Mouse (Mus musculus) heart, adult 2 months (tissue): ENCODE data around the gene Pik3cd. TPM values are rescaled to one million over a fixed set of nuclear protein-coding genes. Genes with fewer than 3 reads are reported as not detected.
A peak's percentile ranks its signal among the peaks of the same experiment; 100 is the strongest.

ENCODE experiments used
- DNase-seq, 2 experiments: peaks; one replicate each; pipeline ENCODE4 v3.0.0; 2021
- H3K27ac ChIP-seq: fragments of 200-600 bp; 2 replicates; pipeline ENCODE4 v1.8.1; 2022
- H3K27me3 ChIP-seq: fragments of 200-500 bp; 2 replicates; pipeline ENCODE4 v1.6.1; 2012; ENCODE audit warnings: mild to moderate bottlenecking, low read length, inconsistent platforms, mixed read lengths; ENCODE audit not compliant: control insufficient read depth, insufficient read depth
- H3K36me3 ChIP-seq: fragments of 200-500 bp; 2 replicates; pipeline ENCODE4 v1.6.1; 2012; ENCODE audit warnings: low read length, inconsistent platforms; ENCODE audit not compliant: control insufficient read depth, insufficient read depth
- H3K4me1 ChIP-seq: fragments of 200-500 bp; 2 replicates; pipeline ENCODE4 v1.6.1; 2011; ENCODE audit warnings: low read length; ENCODE audit not compliant: control insufficient read depth, insufficient read depth
- H3K4me3 ChIP-seq: fragments of 200-600 bp; 2 replicates; pipeline ENCODE4 v1.8.1; 2022
- H3K79me2 ChIP-seq: fragments of 200-500 bp; replicated peaks from 2 replicates; pipeline ENCODE4 v1.6.1; 2012; ENCODE audit warnings: mild to moderate bottlenecking, inconsistent platforms, low read length, moderate library complexity, mixed read lengths; ENCODE audit not compliant: control insufficient read depth, insufficient read depth
- H3K9ac ChIP-seq: fragments of 200-500 bp; 2 replicates; pipeline ENCODE4 v1.6.1; 2012; ENCODE audit warnings: low read depth, mild to moderate bottlenecking, control low read depth, inconsistent platforms, low read length, mixed read lengths
- CTCF ChIP-seq: fragments of 200-600 bp; IDR thresholded peaks from 2 replicates; pipeline ENCODE4 v1.8.1; 2022; ENCODE audit warnings: antibody characterized with exemption, mild to moderate bottlenecking, moderate library complexity
- EP300 ChIP-seq: fragments of 200-500 bp; IDR thresholded peaks from 2 replicates; pipeline ENCODE4 v1.6.1; 2011; ENCODE audit warnings: low read depth, low read length, control low read depth; ENCODE audit not compliant: insufficient read depth
- POLR2A ChIP-seq: fragments of 200-500 bp; IDR thresholded peaks from 2 replicates; pipeline ENCODE4 v1.6.1; 2011; ENCODE audit warnings: mild to moderate bottlenecking, low read depth, low read length, control low read depth; ENCODE audit not compliant: insufficient read depth
- WGBS: fragments of 180-500 bp; shearing (Covaris S2); methylation state at CpG from one replicate; pipeline ENCODE4 v1.1.7; 2018; 5-methylcytosine and 5-hydroxymethylcytosine counted together
- intact Hi-C: fragments of 180-260 bp; cut with DNase I; formaldehyde crosslinking; loops from one replicate; pipeline ENCODE4 v1.15.1; 2025
- polyA plus RNA-seq: library from polyadenylated mRNA; depleted of rRNA; stranded (reverse); fragments of >200 nt; gene quantifications from 2 replicates; pipeline ENCODE4 v1.2.3, GENCODE M21; 2012
- total RNA-seq, 2 experiments: library from RNA; stranded (reverse); gene quantifications; 2 replicates each; pipeline ENCODE4 v1.2.3; 2021

Pik3cd gene
- total and polyA plus RNA-seq, 3 experiments: 3.4 to 4.7 (median 4.2) TPM

GRCm38 (mm10) chr4:149734730-149735475, 32.5 kb upstream of the Pik3cd start:
- intact Hi-C loops: no loop called here
- 45% methylated on average over 10 of the region's 10 CpGs for whole genome bisulfite sequencing
- no peak overlapping the region for H3K9ac ChIP-seq

GRCm38 (mm10) chr4:149734246-149734645, 31.9 kb upstream of the Pik3cd start:
- DNase-seq: no peak
- Histone ChIP-seq H3K79me2 (peaks cover 4% of the 10 kb centered on the region), H3K27ac (peak overlapping the region; percentile 56), H3K36me3 (no peaks in the 10 kb centered on the region), H3K9ac (no peak overlapping the region), H3K4me3 (no peak overlapping the region), H3K4me1 (peaks cover 54% of the 10 kb centered on the region), H3K27me3 (no peaks in the 10 kb centered on the region)
- intact Hi-C loops: no loop called here
- TF ChIP-seq POLR2A (no peak), EP300 (no peak), CTCF (no peak)
- WGBS: 48% methylated on average over 6 of the region's 6 CpGs

More at GRCm38 (mm10) chr4:149734730-149735475, 32.5 kb upstream of the Pik3cd start:
- no peak overlapping the region for H3K4me3 ChIP-seq
- no peak for DNase-seq
- no peak for TF ChIP-seq CTCF
- TF ChIP-seq POLR2A: no peak
- TF ChIP-seq EP300: no peak
- no peaks in the 10 kb centered on the region for H3K36me3 ChIP-seq
- H3K4me1 ChIP-seq: peaks cover 51% of the 10 kb centered on the region
- peak overlapping the region; percentile 56 for H3K27ac ChIP-seq
- H3K27me3 ChIP-seq: no peaks in the 10 kb centered on the region
- peaks cover 2% of the 10 kb centered on the region for H3K79me2 ChIP-seq

GRCm38 (mm10) chr4:149733748-149734147, 31.4 kb upstream of the Pik3cd start:
- Histone ChIP-seq H3K27ac (peak overlapping the region; percentile 76), H3K36me3 (no peaks in the 10 kb centered on the region), H3K9ac (no peak overlapping the region), H3K27me3 (no peaks in the 10 kb centered on the region), H3K79me2 (peaks cover 4% of the 10 kb centered on the region), H3K4me1 (peaks cover 57% of the 10 kb centered on the region), H3K4me3 (no peak overlapping the region)
- intact Hi-C loops: no loop called here
- WGBS: 27% methylated on average over 6 of the region's 6 CpGs
- TF ChIP-seq POLR2A: no peak
- TF ChIP-seq EP300: 0 out of 2 replicates have a peak, but pooled peaks have one; percentile 25
- peak in 1 of 2 experiments; percentile 62 for DNase-seq

- intact Hi-C loops: no loop called here
- Histone ChIP-seq H3K36me3 (no peaks in the 10 kb centered on the region), H3K79me2 (peaks cover 4% of the 10 kb centered on the region), H3K27ac (peak overlapping the region; percentile 76), H3K9ac (peak overlapping the region; percentile 14), H3K4me3 (no peak overlapping the region), H3K4me1 (peaks cover 57% of the 10 kb centered on the region), H3K27me3 (no peaks in the 10 kb centered on the region)
- peak; percentile 60 for TF ChIP-seq POLR2A
- peak; percentile 79; the same call in 1 of the 2 replicates for TF ChIP-seq EP300
- no peak for TF ChIP-seq CTCF
- 15% methylated on average over 10 of the region's 10 CpGs for WGBS
- DNase-seq: peak; percentile 56 to 59
Observed at GRCm38 (mm10) chr4:149732800-149733199, 30.4 kb upstream of the Pik3cd start.

GRCm38 (mm10) chr4:149732313-149732712, 29.9 kb upstream of the Pik3cd start:
- peaks cover 4% of the 10 kb centered on the region for H3K79me2 ChIP-seq
- WGBS: 69% methylated on average over 3 of the region's 3 CpGs
- no peak overlapping the region for H3K4me3 ChIP-seq
- H3K36me3 ChIP-seq: no peaks in the 10 kb centered on the region
- H3K27ac ChIP-seq: peak overlapping the region; percentile 76
- intact Hi-C loops: no loop called here
- no peak for DNase-seq
- no peak for TF ChIP-seq POLR2A
- TF ChIP-seq EP300: no peak
- no peak for TF ChIP-seq CTCF
- no peaks in the 10 kb centered on the region for H3K27me3 ChIP-seq
- H3K9ac ChIP-seq: no peak overlapping the region
- H3K4me1 ChIP-seq: peaks cover 57% of the 10 kb centered on the region

- H3K36me3 ChIP-seq: no peaks in the 10 kb centered on the region
- no peak overlapping the region for H3K9ac ChIP-seq
- 44% methylated on average over 7 of the region's 7 CpGs for WGBS
- DNase-seq: no peak
- H3K4me3 ChIP-seq: no peak overlapping the region
- peaks cover 48% of the 10 kb centered on the region for H3K4me1 ChIP-seq
- peak overlapping the region; percentile 28; the same call in 1 of the 2 replicates for H3K27ac ChIP-seq
- H3K27me3 ChIP-seq: no peaks in the 10 kb centered on the region
- no peak for TF ChIP-seq EP300
- TF ChIP-seq POLR2A: no peak
- TF ChIP-seq CTCF: no peak
- intact Hi-C loops: no loop called here
- peaks cover 4% of the 10 kb centered on the region for H3K79me2 ChIP-seq
Observed at GRCm38 (mm10) chr4:149730827-149731226, 28.5 kb upstream of the Pik3cd start.
